ENCODE assay signal across 12 mouse cellular contexts in the genomic region with DNA sequence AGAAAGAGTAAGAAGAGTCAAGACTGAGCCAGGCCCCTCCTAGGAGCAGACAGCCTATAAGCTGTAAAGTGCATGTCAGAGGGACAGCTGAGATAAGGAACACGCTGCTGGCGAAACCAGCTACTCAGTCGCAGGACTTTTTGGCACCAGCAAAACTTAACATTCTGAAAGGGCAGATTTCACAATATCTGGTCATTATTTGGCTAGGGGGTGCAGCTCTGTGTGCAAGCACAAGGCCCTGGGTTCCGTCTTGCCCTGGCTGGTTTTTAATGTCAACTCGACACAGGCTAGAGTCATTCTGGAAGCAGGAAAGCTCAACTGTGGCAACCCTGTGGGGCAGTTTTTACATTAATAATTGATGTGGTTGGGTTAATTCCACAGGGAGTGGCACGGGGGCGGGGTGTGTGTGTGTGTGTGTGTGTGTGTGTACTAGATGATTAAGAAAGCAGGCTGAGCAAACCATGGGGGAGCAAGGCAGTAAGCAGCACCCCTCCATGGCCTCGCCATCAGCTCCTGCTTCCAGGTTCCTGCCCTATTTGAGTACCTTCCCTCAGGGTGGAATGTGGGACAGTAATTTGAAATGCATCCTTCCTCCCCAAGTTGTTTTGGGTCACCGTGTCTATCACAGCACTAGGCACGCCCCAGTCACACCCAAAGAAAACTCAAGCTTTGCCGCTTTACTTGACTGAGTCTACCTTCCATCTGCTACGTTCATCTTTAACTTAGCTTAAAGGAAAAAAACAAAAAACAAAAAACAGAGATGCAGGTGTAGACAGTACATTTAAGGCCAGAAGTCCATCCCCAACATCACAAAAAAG. TPM values are rescaled to one million over a fixed set of nuclear protein-coding genes. Genes with fewer than 3 reads are reported as not detected.
DNase-seq lines count a peak whose midpoint lies in the region; ATAC-seq lines count a peak whose summit lies in the region.
"Had no signal": no experiment of that assay in that cellular context is flagged by ENCODE, and none has a peak within 500 bp of the region (broad histone marks: within the 10 kb centered on the region; RNA-seq: fewer than 3 reads in every experiment).

No protein-coding gene starts in this region.

- DNase-seq in urinary bladder, postnatal 36 days (ENCODE audit: low spot score in 2 of 2): peak; percentile 23 to 39
- DNase-seq in urinary bladder, postnatal 10 days (ENCODE audit: low spot score): no peak
- DNase-seq in yolk sac, embryonic 10.5 days (ENCODE audit: low spot score): peak; percentile 68
- no peak for DNase-seq in hindbrain, embryonic 10.5 days (ENCODE audit: low spot score)
- DNase-seq in cerebellum, postnatal 36 days: no peak
- DNase-seq: cerebellum, postnatal 10 days; layer of hippocampus, adult 9-11 months had no signal

- peak; percentile 47; the same call in 1 of the 2 replicates for ATAC-seq in lung, embryonic 15.5 days (ENCODE audit: borderline replicate concordance, extremely low read depth, low FRiP score, low TSS enrichment)
- ATAC-seq in CD4-positive, CD25-positive, alpha-beta regulatory T cell, adult 4 months: no peak

- H3K27me3 ChIP-seq in erythroblast, embryonic 14.5 days (ENCODE audit: control insufficient read depth): no peaks in the 10 kb centered on the region
- H3K27me3 ChIP-seq in lung, embryonic 15.5 days: peaks cover 26% of the 10 kb centered on the region
- H3K27me3 ChIP-seq in hindbrain, embryonic 10.5 days (ENCODE audit: insufficient read depth, poor library complexity, severe bottlenecking): peaks cover 18% of the 10 kb centered on the region

- H3K27ac ChIP-seq in lung, embryonic 15.5 days: no peak overlapping the region
- H3K27ac ChIP-seq in hindbrain, embryonic 10.5 days: no peak overlapping the region
- H3K27ac ChIP-seq: embryonic facial prominence, embryonic 15.5 days had no signal

- H3K9me3 ChIP-seq in erythroblast, embryonic 14.5 days (ENCODE audit: control insufficient read depth, low read length): no peaks in the 10 kb centered on the region
- no peaks in the 10 kb centered on the region for H3K9me3 ChIP-seq in lung, embryonic 15.5 days
- no peaks in the 10 kb centered on the region for H3K9me3 ChIP-seq in hindbrain, embryonic 10.5 days
- H3K9me3 ChIP-seq: embryonic facial prominence, embryonic 15.5 days had no signal

- 64% methylated on average over 12 of the region's 12 CpGs for WGBS in lung, embryonic 15.5 days
- 87% methylated on average over 12 of the region's 12 CpGs for WGBS in hindbrain, embryonic 10.5 days

- H3K4me2 ChIP-seq in lung, embryonic 15.5 days: no peak overlapping the region
- H3K4me2 ChIP-seq: embryonic facial prominence, embryonic 15.5 days had no signal

- H3K9ac ChIP-seq in lung, embryonic 15.5 days: no peak overlapping the region
- H3K9ac ChIP-seq: embryonic facial prominence, embryonic 15.5 days had no signal

- peaks cover 67% of the 10 kb centered on the region for H3K4me1 ChIP-seq in erythroblast, embryonic 14.5 days (ENCODE audit: control insufficient read depth)
- H3K4me1 ChIP-seq in lung, embryonic 15.5 days: no peaks in the 10 kb centered on the region
- H3K4me1 ChIP-seq in hindbrain, embryonic 10.5 days (replicated peaks): peaks cover 5% of the 10 kb centered on the region; the same call in 1 of the 2 replicates

- H3K4me3 ChIP-seq in erythroblast, embryonic 14.5 days (replicated peaks): peak overlapping the region; percentile 52
- no peak overlapping the region for H3K4me3 ChIP-seq in lung, embryonic 15.5 days
- no peak overlapping the region for H3K4me3 ChIP-seq in hindbrain, embryonic 10.5 days
- H3K4me3 ChIP-seq: embryonic facial prominence, embryonic 15.5 days; myocyte had no signal

- peaks cover 34% of the 10 kb centered on the region for H3K36me3 ChIP-seq in erythroblast, embryonic 14.5 days (ENCODE audit: control insufficient read depth)
- H3K36me3 ChIP-seq in lung, embryonic 15.5 days: no peaks in the 10 kb centered on the region
- no peaks in the 10 kb centered on the region for H3K36me3 ChIP-seq in hindbrain, embryonic 10.5 days
- H3K36me3 ChIP-seq: embryonic facial prominence, embryonic 15.5 days had no signal

RNA-seq across cellular contexts. Expression of a gene that starts 5.2 kb away (rescaled TPM):
- 0.38 and 0.42 TPM in 2 replicates for polyA plus RNA-seq in erythroblast, embryonic 14.5 days (2012)
- 2.4 and 2.7 TPM in 2 replicates for polyA plus RNA-seq in lung, embryonic 15.5 days (2015; fragmentation: Nextera tagmentation; extraction: Ambion mirVana)
- polyA plus RNA-seq in hindbrain, embryonic 10.5 days (2016; fragmentation: Nextera tagmentation; extraction: Ambion mirVana): 2.5 TPM in 2 replicates
- under 1 TPM; 0.09 to 0.36 TPM for polyA plus RNA-seq in CD4-positive, CD25-positive, alpha-beta regulatory T cell, adult 4 months (2017; shearing (Covaris generic))

RNA-seq across cellular contexts. Expression of a gene that starts 5.6 kb away (rescaled TPM):
- polyA plus RNA-seq in erythroblast, embryonic 14.5 days (2012): 0.01 TPM in 2 replicates
- 27.3 and 29.8 TPM in 2 replicates for polyA plus RNA-seq in lung, embryonic 15.5 days (2015; fragmentation: Nextera tagmentation; extraction: Ambion mirVana)
- polyA plus RNA-seq in hindbrain, embryonic 10.5 days (2016; fragmentation: Nextera tagmentation; extraction: Ambion mirVana): 30.3 and 34.4 TPM in 2 replicates
- 10 to 100 TPM; 26.9 to 27.5 TPM for polyA plus RNA-seq in CD4-positive, CD25-positive, alpha-beta regulatory T cell, adult 4 months (2017; shearing (Covaris generic))

Comparison
In these comparisons a context has a peak if more than half of its experiments do, and no peak if none do; other contexts are left out.
1. DNase-seq: peak in urinary bladder, postnatal 36 days (2 of 2) and yolk sac, embryonic 10.5 days (single experiment); none in urinary bladder, postnatal 10 days (single experiment), hindbrain, embryonic 10.5 days (single experiment) and cerebellum, postnatal 36 days (0 of 2).
2. RNA of a gene that starts 5.6 kb away (polyA plus RNA-seq): 30.3 to 34.4 TPM in hindbrain, embryonic 10.5 days, 26.9 to 27.5 TPM in CD4-positive, CD25-positive, alpha-beta regulatory T cell, adult 4 months and 27.3 to 29.8 TPM in lung, embryonic 15.5 days; 0.01 TPM in erythroblast, embryonic 14.5 days; every median in the first group is over 10 times any median in the second.